22 mouse cellular contexts compared by ENCODE assay signal in genomic region chr1:19221601-19222000, GRCm38 (mm10). TPM values are rescaled to one million over a fixed set of nuclear protein-coding genes. Genes with fewer than 3 reads are reported as not detected.
DNase-seq lines count a peak whose midpoint lies in the region; ATAC-seq lines count a peak whose summit lies in the region.
"Had no signal": no experiment of that assay in that cellular context is flagged by ENCODE, and none has a peak within 500 bp of the region (broad histone marks: within the 10 kb centered on the region; RNA-seq: fewer than 3 reads in every experiment).

No protein-coding gene starts in this region.

- no peak overlapping the region for H3K4me2 ChIP-seq in midbrain, embryonic 11.5 days
- peak overlapping the region; percentile 37 for H3K4me2 ChIP-seq in midbrain, embryonic 16.5 days (ENCODE audit: low read length)
- H3K4me2 ChIP-seq: forebrain, embryonic 15.5 days; limb, embryonic 15.5 days had no signal

- DNase-seq in embryo, embryonic 11 days: peak; percentile 38
- no peak for DNase-seq in embryo, embryonic 9.5 days (ENCODE audit: extremely low spot score)
- peak; percentile 91 for DNase-seq in midbrain, embryonic 11.5 days (ENCODE audit: low spot score, missing footprints)
- no peak for DNase-seq in midbrain, embryonic 10.5 days (ENCODE audit: low spot score)
- DNase-seq in limb, embryonic 10.5 days (ENCODE audit: low spot score): peak; percentile 32
- no peak for DNase-seq in thymus, postnatal 0 days (ENCODE audit: low spot score)
- DNase-seq in heart, adult 11 months: no peak
- DNase-seq: adrenal gland, postnatal 10 days; cerebellum, postnatal 14 days; gastrocnemius, postnatal 25 days; right cerebral cortex, postnatal 25 days had no signal

- ATAC-seq in midbrain, embryonic 11.5 days (ENCODE audit: low FRiP score): no peak
- ATAC-seq in midbrain, embryonic 16.5 days: no peak
- ATAC-seq: activated CD4-positive, CD25-positive, alpha-beta regulatory T cell, adult 4 months; CD4-positive, CD25-positive, alpha-beta regulatory T cell, adult 4 months; forebrain, embryonic 15.5 days; intestine, postnatal 0 days; lung, postnatal 0 days; Patski had no signal

- peaks cover 95% of the 10 kb centered on the region for H3K27me3 ChIP-seq in midbrain, embryonic 11.5 days (ENCODE audit: control insufficient read depth, insufficient read depth, low read length)
- peaks cover 100% of the 10 kb centered on the region for H3K27me3 ChIP-seq in midbrain, embryonic 10.5 days (ENCODE audit: low read depth, poor library complexity, severe bottlenecking)
- peaks cover 99% of the 10 kb centered on the region for H3K27me3 ChIP-seq in limb, embryonic 10.5 days (ENCODE audit: low read depth, poor library complexity, severe bottlenecking)
- H3K27me3 ChIP-seq in midbrain, embryonic 16.5 days (ENCODE audit: control insufficient read depth, insufficient read depth, low read depth, low read length): peaks cover 64% of the 10 kb centered on the region

- H3K36me3 ChIP-seq in midbrain, embryonic 11.5 days (ENCODE audit: control insufficient read depth, insufficient read depth, low read length): no peaks in the 10 kb centered on the region
- no peaks in the 10 kb centered on the region for H3K36me3 ChIP-seq in midbrain, embryonic 10.5 days
- H3K36me3 ChIP-seq in limb, embryonic 10.5 days: no peaks in the 10 kb centered on the region
- H3K36me3 ChIP-seq in midbrain, embryonic 16.5 days (ENCODE audit: control insufficient read depth, insufficient read depth, low read length): no peaks in the 10 kb centered on the region
- H3K36me3 ChIP-seq: forebrain, embryonic 15.5 days; limb, embryonic 15.5 days had no signal

- H3K9ac ChIP-seq in midbrain, embryonic 11.5 days (ENCODE audit: low read length): no peak overlapping the region
- H3K9ac ChIP-seq in midbrain, embryonic 16.5 days (ENCODE audit: low read depth, low read length): no peak overlapping the region
- H3K9ac ChIP-seq: forebrain, embryonic 15.5 days; limb, embryonic 15.5 days had no signal

- under 1% methylated on average over 7 of the region's 7 CpGs for WGBS in midbrain, embryonic 11.5 days
- WGBS in midbrain, embryonic 10.5 days: 0% methylated on average over 7 of the region's 7 CpGs
- WGBS in limb, embryonic 10.5 days: 0% methylated on average over 7 of the region's 7 CpGs
- WGBS in midbrain, embryonic 16.5 days: 2% methylated on average over 7 of the region's 7 CpGs

- no peak overlapping the region for H3K27ac ChIP-seq in midbrain, embryonic 11.5 days (ENCODE audit: low read depth, low read length)
- H3K27ac ChIP-seq in midbrain, embryonic 10.5 days (replicated peaks): no peak overlapping the region
- no peak overlapping the region for H3K27ac ChIP-seq in limb, embryonic 10.5 days
- H3K27ac ChIP-seq in midbrain, embryonic 16.5 days (ENCODE audit: low read length): peak overlapping the region; percentile 5; the same call in 1 of the 2 replicates
- H3K27ac ChIP-seq: forebrain, embryonic 15.5 days; limb, embryonic 15.5 days had no signal

- H3K4me1 ChIP-seq in midbrain, embryonic 11.5 days (ENCODE audit: control insufficient read depth, insufficient read depth, low read length): no peaks in the 10 kb centered on the region
- peaks cover 17% of the 10 kb centered on the region for H3K4me1 ChIP-seq in midbrain, embryonic 10.5 days
- H3K4me1 ChIP-seq in limb, embryonic 10.5 days: peaks cover 31% of the 10 kb centered on the region
- no peaks in the 10 kb centered on the region for H3K4me1 ChIP-seq in midbrain, embryonic 16.5 days (ENCODE audit: control insufficient read depth, insufficient read depth, low read length)
- H3K4me1 ChIP-seq: limb, embryonic 15.5 days had no signal

- H3K9me3 ChIP-seq in midbrain, embryonic 11.5 days (ENCODE audit: control insufficient read depth, low read length): no peaks in the 10 kb centered on the region
- no peaks in the 10 kb centered on the region for H3K9me3 ChIP-seq in midbrain, embryonic 10.5 days (replicated peaks)
- H3K9me3 ChIP-seq in limb, embryonic 10.5 days (replicated peaks): no peaks in the 10 kb centered on the region
- H3K9me3 ChIP-seq in midbrain, embryonic 16.5 days (replicated peaks; ENCODE audit: control insufficient read depth, low read length, poor library complexity, severe bottlenecking): 0 out of 2 replicates have a peak, but pooled peaks cover 2% of the 10 kb centered on the region
- H3K9me3 ChIP-seq: forebrain, embryonic 15.5 days; limb, embryonic 15.5 days had no signal

- H3K4me3 ChIP-seq in midbrain, embryonic 11.5 days (ENCODE audit: low read depth, low read length): no peak overlapping the region
- H3K4me3 ChIP-seq in midbrain, embryonic 10.5 days: no peak overlapping the region
- no peak overlapping the region for H3K4me3 ChIP-seq in limb, embryonic 10.5 days
- no peak overlapping the region; the same call in 1 of the 2 replicates for H3K4me3 ChIP-seq in midbrain, embryonic 16.5 days (ENCODE audit: low read depth, low read length)
- H3K4me3 ChIP-seq: forebrain, embryonic 15.5 days; limb, embryonic 15.5 days had no signal

RNA-seq across cellular contexts. Expression of gene Tfap2b, which starts 12.9 kb away (rescaled TPM):
- polyA plus RNA-seq in midbrain, embryonic 11.5 days (2014; fragmentation: Nextera tagmentation; extraction: Ambion mirVana): 34.0 and 37.0 TPM in 2 replicates
- 24.7 and 33.7 TPM in 2 replicates for polyA plus RNA-seq in midbrain, embryonic 10.5 days (2016; fragmentation: Nextera tagmentation; extraction: Ambion mirVana)
- 6.7 and 19.7 TPM in 2 replicates for polyA plus RNA-seq in limb, embryonic 10.5 days (2016; fragmentation: Nextera tagmentation; extraction: Ambion mirVana)
- 141 and 223 TPM in 2 replicates for polyA plus RNA-seq in midbrain, embryonic 16.5 days (2015; fragmentation: Nextera tagmentation; extraction: Ambion mirVana)
- polyA plus RNA-seq in thymus, postnatal 0 days (2015; fragmentation: Nextera tagmentation; extraction: Ambion mirVana): 0.68 and 0.79 TPM in 2 replicates
- polyA plus RNA-seq: activated CD4-positive, CD25-positive, alpha-beta regulatory T cell, adult 4 months; intestine, postnatal 0 days; large intestine, adult 2 months; liver, embryonic 16.5 days; Patski; spleen, adult 2 months had no signal

Comparison
In these comparisons a context has a peak if more than half of its experiments do, and no peak if none do; other contexts are left out.
1. DNase-seq: peak in embryo, embryonic 11 days (single experiment), midbrain, embryonic 11.5 days (single experiment) and limb, embryonic 10.5 days (single experiment); none in embryo, embryonic 9.5 days (single experiment), midbrain, embryonic 10.5 days (single experiment), thymus, postnatal 0 days (single experiment) and heart, adult 11 months (single experiment).